8 mouse cellular contexts compared by ENCODE assay signal in the genomic region with DNA sequence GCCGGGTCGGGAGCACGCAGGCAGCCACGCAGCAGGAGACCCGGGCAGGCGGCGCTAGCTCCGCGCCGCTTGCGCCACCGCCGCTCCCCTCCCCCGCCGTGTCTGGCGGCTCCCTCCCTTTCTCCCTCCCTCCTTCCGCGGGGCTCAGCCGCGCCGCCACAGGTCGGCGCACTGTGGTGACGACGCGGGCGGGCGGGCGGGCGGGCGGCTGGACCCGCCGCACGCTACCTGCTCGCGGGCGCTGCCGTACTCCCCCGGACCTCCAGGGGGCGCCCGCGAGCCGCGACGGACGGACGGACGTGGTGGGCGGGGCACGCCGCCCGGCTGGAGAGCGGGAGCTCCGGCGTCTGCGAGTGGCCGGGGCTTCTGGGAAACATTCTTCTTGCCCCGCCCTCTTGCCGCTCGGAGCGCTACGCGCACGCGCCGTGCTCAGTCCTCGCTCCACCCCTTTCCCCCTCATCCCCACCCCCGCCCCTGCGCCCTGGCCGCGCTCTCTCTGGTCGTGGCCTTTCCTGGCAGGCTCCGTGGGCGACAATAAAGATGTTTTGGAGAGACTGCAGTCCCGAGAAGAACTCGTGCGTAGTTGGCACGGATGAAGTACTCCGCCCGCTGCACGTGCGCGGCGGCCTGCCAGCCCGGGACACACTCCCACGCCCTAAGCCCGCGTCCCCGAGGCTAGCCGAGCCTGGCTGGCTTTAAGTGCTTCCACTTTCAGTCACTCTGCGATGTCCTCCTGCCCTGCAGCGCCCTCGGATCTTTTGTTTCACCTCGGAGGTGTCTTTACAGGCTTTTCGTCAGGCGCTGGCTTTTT. TPM values are rescaled to one million over a fixed set of nuclear protein-coding genes. Genes with fewer than 3 reads are reported as not detected.
DNase-seq lines count a peak whose midpoint lies in the region; ATAC-seq and TF ChIP-seq lines count a peak whose summit lies in the region.

A gene (minus strand): TSS at position 114 of the 811 bp plus-strand sequence.

- peak; percentile 86 for TF ChIP-seq CTCF in layer of hippocampus, adult 2 months (conservative IDR thresholded peaks at IDR 0.05)
- 0 out of 2 replicates have a peak, but pooled peaks have one; percentile 34 for TF ChIP-seq CTCF in lung, embryonic 14.5 days (IDR thresholded peaks at IDR 0.05; ENCODE audit: low read depth)
- 0 out of 2 replicates have a peak, but pooled peaks have one; percentile 53 for TF ChIP-seq CTCF in olfactory bulb, adult 2 months (IDR thresholded peaks at IDR 0.05; ENCODE audit: insufficient read depth, low read depth, low read length)
- TF ChIP-seq CTCF in thymus, adult 2 months (IDR thresholded peaks at IDR 0.05; ENCODE audit: borderline replicate concordance, control insufficient read depth, extremely low read depth, insufficient read depth, low read length, poor library complexity) = peak; percentile 85

- no peaks in the 10 kb centered on the region; the same call in 1 of the 2 replicates for H3K36me3 ChIP-seq in ES-E14 (ENCODE audit: control insufficient read depth, insufficient read depth, low read length, poor library complexity, severe bottlenecking)
- no peaks in the 10 kb centered on the region for H3K36me3 ChIP-seq in forebrain, embryonic 16.5 days (ENCODE audit: control insufficient read depth, insufficient read depth)
- no peaks in the 10 kb centered on the region for H3K36me3 ChIP-seq in lung, embryonic 14.5 days (ENCODE audit: insufficient read depth)
- no peaks in the 10 kb centered on the region for H3K36me3 ChIP-seq in thymus, adult 2 months (ENCODE audit: control insufficient read depth, insufficient read depth, low read length)

- peak within 1 kb of the TSS; percentile 86 to 92 for H3K4me3 ChIP-seq in ES-E14 (ENCODE audit: insufficient read depth in 1 of 2, low read depth in 1 of 2, low read length in 2 of 2, poor library complexity in 1 of 2, severe bottlenecking in 1 of 2)
- peak within 1 kb of the TSS; percentile 87 for H3K4me3 ChIP-seq in forebrain, embryonic 16.5 days (replicated peaks; ENCODE audit: low read length)
- H3K4me3 ChIP-seq in layer of hippocampus, adult 2 months = peak within 1 kb of the TSS; percentile 85
- peak within 1 kb of the TSS; percentile 89 for H3K4me3 ChIP-seq in lung, embryonic 14.5 days (ENCODE audit: low read depth, low read length)
- H3K4me3 ChIP-seq in olfactory bulb, adult 2 months (ENCODE audit: insufficient read depth, low read depth, low read length) = peak within 1 kb of the TSS; percentile 66
- peak within 1 kb of the TSS; percentile 94 for H3K4me3 ChIP-seq in thymus, adult 2 months (ENCODE audit: control insufficient read depth, insufficient read depth, low read length)

- ATAC-seq in forebrain, embryonic 16.5 days = peak; percentile 94
- ATAC-seq in lung, embryonic 14.5 days (ENCODE audit: insufficient read depth) = peak; percentile 95

- no peaks in the 10 kb centered on the region for H3K27me3 ChIP-seq in forebrain, embryonic 16.5 days (replicated peaks; ENCODE audit: control insufficient read depth, insufficient read depth, low read length)
- H3K27me3 ChIP-seq in lung, embryonic 14.5 days (ENCODE audit: insufficient read depth, low read length) = no peaks in the 10 kb centered on the region
- H3K27me3 ChIP-seq in thymus, adult 2 months (ENCODE audit: control insufficient read depth, insufficient read depth, low read length) = no peaks in the 10 kb centered on the region

- peak; percentile 82 for DNase-seq in ES-E14 (ENCODE audit: low read depth, low spot score)
- peak; percentile 97 for DNase-seq in cerebellum, adult 11-12 months
- peak; percentile 95 to 97 for DNase-seq in heart, postnatal 36 days
- peak; percentile 95 to 98 for DNase-seq in layer of hippocampus, adult 2 months (ENCODE audit: low spot score in 2 of 2)
- peak; percentile 99 for DNase-seq in lung, embryonic 14.5 days
- peak; percentile 93 for DNase-seq in thymus, adult 2 months

- intact Hi-C loops in heart, postnatal 36 days (cut with DNase I) = loop anchor here (2.0 kb wide), 1 partner anchor 176 kb away; no protein-coding TSS in a partner anchor

- TF ChIP-seq POLR2A in olfactory bulb, adult 2 months (IDR thresholded peaks at IDR 0.05; ENCODE audit: insufficient read depth, low read depth, low read length) = peak; percentile 49
- peak; percentile 40; the same call in 1 of the 2 replicates for TF ChIP-seq POLR2A in thymus, adult 2 months (IDR thresholded peaks at IDR 0.05; ENCODE audit: control insufficient read depth, extremely low read depth, insufficient read depth, low read length, poor library complexity)

- H3K4me1 ChIP-seq in ES-E14 (ENCODE audit: control insufficient read depth in 2 of 2, insufficient read depth in 2 of 2, low read length in 2 of 2, poor library complexity in 1 of 2) = peaks cover 1 to 6% of the 10 kb centered on the region in 2 experiments; a peak in 2 of 4 replicates
- peaks cover 20% of the 10 kb centered on the region for H3K4me1 ChIP-seq in forebrain, embryonic 16.5 days (replicated peaks; ENCODE audit: control insufficient read depth, insufficient read depth, low read length)
- 0 out of 2 replicates have a peak, but pooled peaks cover 8% of the 10 kb centered on the region for H3K4me1 ChIP-seq in lung, embryonic 14.5 days (ENCODE audit: insufficient read depth)
- peaks cover 2% of the 10 kb centered on the region; the same call in 1 of the 2 replicates for H3K4me1 ChIP-seq in olfactory bulb, adult 2 months (ENCODE audit: control insufficient read depth, insufficient read depth, low read length)
- H3K4me1 ChIP-seq in thymus, adult 2 months (replicated peaks; ENCODE audit: control insufficient read depth, insufficient read depth, low read length) = peaks cover 3% of the 10 kb centered on the region; the same call in 1 of the 2 replicates

- in situ Hi-C loops in ES-E14 (cut with MboI; ENCODE audit: low sequenced_read_pairs in 2 of 2, unreplicated experiment in 2 of 2) = no loop called here

- H3K27ac ChIP-seq in ES-E14 (ENCODE audit: insufficient read depth, low read depth, low read length, poor library complexity, severe bottlenecking) = peak within 1 kb of the TSS; percentile 96
- H3K27ac ChIP-seq in forebrain, embryonic 16.5 days (ENCODE audit: low read length) = peak within 1 kb of the TSS; percentile 91
- peak within 1 kb of the TSS; percentile 98 for H3K27ac ChIP-seq in layer of hippocampus, adult 2 months
- peak within 1 kb of the TSS; percentile 100 for H3K27ac ChIP-seq in lung, embryonic 14.5 days (ENCODE audit: low read depth)
- H3K27ac ChIP-seq in olfactory bulb, adult 2 months (ENCODE audit: insufficient read depth, low read depth, low read length) = peak within 1 kb of the TSS; percentile 54
- peak within 1 kb of the TSS; percentile 50 for H3K27ac ChIP-seq in thymus, adult 2 months (ENCODE audit: control insufficient read depth, insufficient read depth, low read length)

- WGBS in forebrain, embryonic 16.5 days = 0% methylated on average over 69 of the region's 96 CpGs
- WGBS in lung, embryonic 14.5 days = under 1% methylated on average over 74 of the region's 96 CpGs
- under 1% methylated on average over 88 of the region's 96 CpGs for WGBS in olfactory bulb, adult 2 months
- under 1% methylated on average over 96 of the region's 96 CpGs for WGBS in thymus, adult 2 months

- peak within 1 kb of the TSS; percentile 93 for H3K4me2 ChIP-seq in forebrain, embryonic 16.5 days (ENCODE audit: low read length)
- H3K4me2 ChIP-seq in lung, embryonic 14.5 days = peak within 1 kb of the TSS; percentile 94

- H3K9ac ChIP-seq in ES-E14 (ENCODE audit: insufficient read depth, low read depth, low read length, poor library complexity, severe bottlenecking) = peak within 1 kb of the TSS; percentile 98
- peak within 1 kb of the TSS; percentile 84 for H3K9ac ChIP-seq in forebrain, embryonic 16.5 days (replicated peaks; ENCODE audit: low read depth, low read length)
- peak within 1 kb of the TSS; percentile 98 for H3K9ac ChIP-seq in lung, embryonic 14.5 days

- no peaks in the 10 kb centered on the region for H3K9me3 ChIP-seq in ES-E14 (ENCODE audit: control insufficient read depth, insufficient read depth, low read depth, low read length)
- H3K9me3 ChIP-seq in forebrain, embryonic 16.5 days (ENCODE audit: control insufficient read depth, low read length) = no peaks in the 10 kb centered on the region
- no peaks in the 10 kb centered on the region for H3K9me3 ChIP-seq in lung, embryonic 14.5 days (ENCODE audit: low read depth, low read length)

TF ChIP-seq in ES-E14, 5 proteins besides CTCF, POLR2A, EP300 and RAD21:
- TF ChIP-seq MAFK (IDR thresholded peaks at IDR 0.05; ENCODE audit: insufficient read depth, low read depth, low read length) = no peak
- TF ChIP-seq ZNF384 (IDR thresholded peaks at IDR 0.05; ENCODE audit: low read depth, low read length) = no peak
- no peak for TF ChIP-seq ZC3H11A (IDR thresholded peaks at IDR 0.05; ENCODE audit: borderline replicate concordance, low read depth, low read length)
- 0 out of 2 replicates have a peak, but pooled peaks have one; percentile 43 for TF ChIP-seq HCFC1 (IDR thresholded peaks at IDR 0.05; ENCODE audit: borderline replicate concordance, insufficient read depth, low read length)
- no peak for TF ChIP-seq CHD2 (IDR thresholded peaks at IDR 0.05; ENCODE audit: low read depth, low read length)

RNA-seq across cellular contexts. Expression of the gene that starts here (rescaled TPM):
- 57.4 and 92.7 TPM in 2 replicates for total RNA-seq in ES-E14 (2012; rRNA removed)
- polyA plus RNA-seq in forebrain, embryonic 16.5 days (2015; fragmentation: Nextera tagmentation; extraction: Ambion mirVana) = 53.2 and 57.7 TPM in 2 replicates
- 10 to 100 TPM; 47.0 to 54.8 TPM for total RNA-seq in heart, postnatal 36 days (2021)
- 10 to 100 TPM; 55.8 to 57.8 TPM for total RNA-seq in layer of hippocampus, adult 2 months (2021)
- 112 and 116 TPM in 2 replicates for polyA plus RNA-seq in lung, embryonic 14.5 days (2014; fragmentation: Nextera tagmentation; extraction: Ambion mirVana)
- not detected in 2 replicates for polyA plus RNA-seq in olfactory bulb, adult 2 months (2012; ENCODE audit: insufficient read depth, insufficient read length, low replicate concordance, missing spikeins)
- 32.4 and 38.3 TPM in 2 replicates for polyA plus RNA-seq in thymus, adult 2 months (2012; rRNA removed)

Comparison
In these comparisons a context has a peak if more than half of its experiments do, and no peak if none do; other contexts are left out.
1. Peak in every context shown above with its lines: DNase-seq, ATAC-seq, H3K4me3 ChIP-seq and H3K27ac ChIP-seq.
2. H3K27ac ChIP-seq: peak in every context shown above with its lines; median percentile 100 in lung, embryonic 14.5 days; 98 in layer of hippocampus, adult 2 months; 96 in ES-E14; 91 in forebrain, embryonic 16.5 days; 54 in olfactory bulb, adult 2 months; 50 in thymus, adult 2 months.
3. CTCF ChIP-seq: peak in every context shown above with its lines; median percentile 86 in layer of hippocampus, adult 2 months; 85 in thymus, adult 2 months; 53 in olfactory bulb, adult 2 months; 34 in lung, embryonic 14.5 days.